Mouse (Mus musculus) liver, embryonic 11.5 days (tissue): Measurements from ENCODE around the gene Cd209g. TPM values are rescaled to one million over a fixed set of nuclear protein-coding genes. Genes with fewer than 3 reads are reported as not detected.

Experiments used
- ATAC-seq: fragments of 200-750 bp; cut with Nextera tagmentation; replicated peaks from 2 replicates; pipeline ENCODE4 v1.8.0; 2017; ENCODE audit warnings: moderate number of reproducible peaks, mild to moderate bottlenecking, moderate TSS enrichment, moderate library complexity; ENCODE audit not compliant: low FRiP score
- DNase-seq: peaks from one replicate; pipeline ENCODE4 v3.0.0-alpha.2; 2017; ENCODE audit warnings: low spot score
- H3K27ac ChIP-seq: fragments of 300-500 bp; sonication (generic); 2 replicates; pipeline ENCODE4 v1.5.1; 2014; ENCODE audit warnings: mild to moderate bottlenecking, low read depth, low read length, control low read depth
- H3K27me3 ChIP-seq: fragments of 300-500 bp; sonication (generic); replicated peaks from 2 replicates; pipeline ENCODE4 v1.6.1; 2014; ENCODE audit warnings: low read length, mixed read lengths; ENCODE audit not compliant: control insufficient read depth, insufficient read depth
- H3K36me3 ChIP-seq: fragments of 300-500 bp; sonication (generic); 2 replicates; pipeline ENCODE4 v1.6.1; 2014; ENCODE audit warnings: mild to moderate bottlenecking, low read length, moderate library complexity, mixed read lengths; ENCODE audit not compliant: control insufficient read depth, insufficient read depth
- H3K4me1 ChIP-seq: fragments of 300-500 bp; sonication (generic); replicated peaks from 2 replicates; pipeline ENCODE4 v1.6.1; 2014; ENCODE audit warnings: low read length, mixed read lengths; ENCODE audit not compliant: control insufficient read depth, insufficient read depth
- H3K4me2 ChIP-seq: fragments of 300-500 bp; sonication (generic); 2 replicates; pipeline ENCODE4 v1.6.1; 2014; ENCODE audit warnings: mild to moderate bottlenecking, control low read depth, moderate library complexity
- H3K4me3 ChIP-seq: fragments of 300-500 bp; sonication (generic); 2 replicates; pipeline ENCODE4 v1.5.1; 2014; ENCODE audit warnings: low read depth, low read length, control low read depth
- H3K9ac ChIP-seq: fragments of 300-500 bp; sonication (generic); 2 replicates; pipeline ENCODE4 v1.6.1; 2014; ENCODE audit warnings: low read depth, low read length, control low read depth
- H3K9me3 ChIP-seq: fragments of 300-500 bp; sonication (generic); 2 replicates; pipeline ENCODE4 v1.6.1; 2016; ENCODE audit warnings: low read length, inconsistent platforms, mixed read lengths; ENCODE audit not compliant: control insufficient read depth
- WGBS: fragments of 180-500 bp; shearing (Covaris S2); extraction: QIAGEN DNeasy Blood & Tissue Kit; methylation state at CpG from one replicate; pipeline ENCODE4 v1.1.7; 2014; 5-methylcytosine and 5-hydroxymethylcytosine counted together
- polyA plus RNA-seq: library from polyadenylated mRNA; unstranded; fragments of >200 nt; fragmentation: Nextera tagmentation; extraction: Ambion mirVana; gene quantifications from 2 replicates; pipeline ENCODE4 v1.2.1, GENCODE M21; 2014

Gene Cd209g
- polyA plus RNA-seq, 1 experiment from 2014 or later, result not detected

- H3K4me3 ChIP-seq, result no peak overlapping the region
- WGBS, result 77% methylated on average over 2 of the region's 2 CpGs
- H3K36me3 ChIP-seq, result peaks cover 2% of the 10 kb centered on the region
- H3K9ac ChIP-seq, result no peak overlapping the region
- ATAC-seq (no peak), DNase-seq (no peak)
- no peaks in the 10 kb centered on the region for H3K9me3 ChIP-seq
- no peaks in the 10 kb centered on the region; the same call in 1 of the 2 replicates for H3K4me1 ChIP-seq
- H3K27ac ChIP-seq, result no peak overlapping the region
- no peaks in the 10 kb centered on the region for H3K27me3 ChIP-seq
- no peak overlapping the region for H3K4me2 ChIP-seq
Measured at GRCm38 (mm10) chr8:4186151-4186550, 52.3 kb downstream of the Cd209g start.

Other genes with a start within 250 kb of the Cd209g start
- not detected in 2 replicates for gene Cd209b, start 207.3 kb upstream of the Cd209g start, polyA plus RNA-seq
- 0.55 and 0.69 TPM in 2 replicates for gene Cd209c, start 179.4 kb upstream of the Cd209g start, polyA plus RNA-seq
- gene Cd209f, start 28.3 kb upstream of the Cd209g start, polyA plus RNA-seq, result not detected in 2 replicates
- 10.8 and 12.5 TPM in 2 replicates for gene Evi5l, start 32.5 kb downstream of the Cd209g start, polyA plus RNA-seq
- gene Prr36, start 83.4 kb downstream of the Cd209g start, polyA plus RNA-seq, result 1.0 and 1.4 TPM in 2 replicates
- 0.21 TPM in 2 replicates for gene Lrrc8e, start 92.7 kb downstream of the Cd209g start, polyA plus RNA-seq
- 11.8 and 13.9 TPM in 2 replicates for gene Map2k7, start 104.6 kb downstream of the Cd209g start, polyA plus RNA-seq
- 0.21 and 0.74 TPM in 2 replicates for gene Gm49320, start 104.8 kb downstream of the Cd209g start, polyA plus RNA-seq
- 1.5 and 1.7 TPM in 2 replicates for gene Tgfbr3l, start 114.1 kb downstream of the Cd209g start, polyA plus RNA-seq
- gene Snapc2, start 119.0 kb downstream of the Cd209g start, polyA plus RNA-seq, result 39.3 and 41.8 TPM in 2 replicates
- gene Ctxn1, start 125.2 kb downstream of the Cd209g start, polyA plus RNA-seq, result 21.4 and 23.2 TPM in 2 replicates
- gene Timm44, start 141.8 kb downstream of the Cd209g start, polyA plus RNA-seq, result 99.2 and 105 TPM in 2 replicates
- gene Ccl25, start 191.1 kb downstream of the Cd209g start, polyA plus RNA-seq, result 15.2 and 19.3 TPM in 2 replicates
- 266 and 299 TPM in 2 replicates for gene Elavl1, start 191.3 kb downstream of the Cd209g start, polyA plus RNA-seq